Mouse (Mus musculus): ENCODE data around the gene Hao2.

Hao2 gene

DNA sequence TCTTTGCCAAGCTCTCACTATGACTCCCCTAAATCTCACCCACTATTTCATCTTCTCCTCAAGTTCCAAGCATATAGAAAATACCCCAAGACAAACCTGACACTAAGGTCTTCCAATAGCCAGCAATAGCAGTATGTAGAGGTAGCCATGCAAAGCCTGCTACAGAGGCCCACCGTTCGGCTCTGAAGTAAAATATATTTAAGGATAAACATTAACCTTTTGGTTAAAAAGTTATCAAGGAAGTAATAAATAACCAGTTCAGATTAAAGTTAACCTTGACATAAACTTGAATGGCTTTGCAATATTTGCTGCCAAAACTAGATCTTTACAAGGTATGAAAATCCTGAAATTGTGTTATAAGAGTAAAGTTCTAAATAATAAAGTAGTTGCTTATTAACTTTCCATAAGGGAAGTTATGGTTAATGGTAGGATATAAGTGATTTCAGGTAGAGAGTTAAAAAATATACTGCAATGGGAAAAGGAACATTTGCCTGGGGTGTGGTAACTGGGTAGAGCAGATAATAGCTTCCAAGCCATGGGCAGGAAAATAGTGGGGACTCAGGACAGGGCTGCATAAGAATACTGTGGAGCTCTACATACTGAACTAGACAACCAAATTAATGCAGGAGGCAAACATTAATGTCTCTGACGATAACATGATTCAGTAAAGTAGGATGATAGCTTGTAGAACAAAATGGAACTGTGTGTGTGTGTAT lies at the start of gene Hao2:
Gene Hao2, minus strand, starts transcription at position 183 of the 716 bp plus-strand sequence.
- no peak for DNase-seq (ENCODE audit: low read depth, low spot score)

DNA sequence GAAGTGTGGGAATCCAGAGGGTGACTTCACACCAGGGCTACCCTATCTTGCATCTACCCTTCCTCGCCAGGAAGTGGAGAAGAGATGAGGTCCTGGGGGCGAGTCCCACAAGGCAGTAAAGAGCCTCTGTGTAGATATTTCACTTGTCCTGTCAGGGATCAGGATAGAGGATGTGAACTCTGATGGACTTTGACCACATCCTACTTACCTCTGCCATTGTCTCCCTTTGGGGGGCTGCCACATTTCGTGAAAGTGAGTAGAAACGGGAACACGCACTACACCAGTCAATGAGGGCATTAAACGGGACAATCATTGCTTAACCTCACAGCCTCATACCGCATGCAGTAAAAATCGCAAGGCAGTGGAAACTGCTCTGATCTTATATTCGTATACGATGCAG lies 48.6 kb upstream of the Hao2 start:
- DNase-seq (ENCODE audit: low read depth, low spot score) = no peak

DNA sequence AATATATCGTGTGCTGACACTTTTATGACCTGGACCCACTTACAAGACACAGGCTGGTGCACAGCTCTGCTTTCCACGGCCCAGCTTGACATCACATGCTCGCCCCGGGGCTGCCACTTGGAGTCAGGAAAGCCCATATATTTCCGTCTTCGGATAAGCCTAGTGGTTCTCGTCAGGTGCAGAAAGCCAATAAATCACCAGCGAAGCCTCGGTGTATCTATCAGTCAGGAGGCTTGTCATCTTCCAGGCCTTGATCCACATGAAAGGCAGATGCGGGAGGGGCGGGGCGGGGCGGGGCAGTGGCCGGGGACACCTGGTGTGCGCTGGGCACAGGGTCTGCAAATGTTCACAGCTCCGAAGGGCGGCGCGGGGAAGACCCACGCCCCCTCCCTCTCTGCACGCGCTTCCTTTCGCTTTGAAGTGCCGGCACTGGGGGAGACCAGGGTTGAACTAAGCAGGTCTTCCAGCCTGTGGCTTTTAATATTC lies 48.1 kb upstream of the Hao2 start:
- DNase-seq (ENCODE audit: low read depth, low spot score) = no peak

DNA sequence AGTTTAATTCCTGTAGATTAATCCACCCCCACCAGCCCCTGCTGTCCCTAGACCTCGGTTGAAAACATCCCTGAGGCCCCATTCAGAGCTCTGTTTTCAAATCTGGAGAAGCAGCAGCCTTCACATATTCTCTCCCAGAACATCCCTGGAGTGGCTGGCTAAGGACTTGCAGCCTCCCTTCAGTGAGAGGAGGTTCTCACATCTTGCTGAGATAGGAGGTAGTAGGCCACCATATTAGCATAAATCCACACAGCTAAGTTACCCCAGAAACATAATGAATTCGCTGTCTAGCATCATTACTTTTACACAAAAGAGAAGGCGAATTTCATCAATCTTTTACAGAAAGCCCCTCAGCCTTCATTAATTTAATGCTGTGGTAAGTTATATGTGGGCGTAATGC lies 47.2 kb upstream of the Hao2 start:
- DNase-seq (ENCODE audit: low read depth, low spot score) = no peak

DNA sequence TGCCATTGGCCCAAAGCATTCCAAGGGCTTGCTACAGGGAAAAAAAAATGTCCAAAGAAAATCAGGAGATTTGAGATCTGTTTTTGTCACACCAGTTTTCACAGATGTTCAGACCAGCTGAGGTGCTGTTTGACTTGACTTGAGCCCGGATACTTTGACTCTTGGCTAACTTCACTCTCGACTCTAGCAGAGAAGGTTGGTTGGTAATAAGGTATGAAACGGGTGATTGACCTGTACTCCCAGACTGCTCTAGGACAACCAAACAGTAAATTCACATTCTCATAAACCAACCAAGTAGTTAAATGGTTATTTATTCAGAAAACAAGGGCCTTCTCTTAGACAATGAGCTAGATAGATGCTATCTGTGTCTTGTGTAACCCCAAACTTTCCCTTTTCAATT lies 43.4 kb upstream of the Hao2 start:
- DNase-seq (ENCODE audit: low read depth, low spot score) = no peak

DNA sequence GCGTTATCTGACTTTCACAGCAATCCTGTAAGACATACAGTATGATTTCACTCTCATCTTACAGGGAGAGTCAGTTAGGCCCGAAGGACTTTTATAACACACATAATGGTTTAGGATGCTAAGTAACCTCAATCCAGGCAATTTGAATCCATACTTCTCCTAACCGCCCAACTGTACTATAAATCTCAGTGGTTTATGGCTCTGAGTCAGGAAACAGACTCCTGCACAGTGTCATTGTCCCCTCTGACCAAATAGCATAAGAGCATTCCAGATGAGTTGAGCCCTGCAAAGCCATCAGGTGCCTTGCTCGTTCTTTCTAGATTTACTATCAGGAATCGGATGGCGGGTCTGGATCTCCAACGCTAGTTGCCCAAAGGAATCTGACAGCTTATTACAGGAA lies 41.6 kb upstream of the Hao2 start:
- DNase-seq (ENCODE audit: low read depth, low spot score) = no peak

DNA sequence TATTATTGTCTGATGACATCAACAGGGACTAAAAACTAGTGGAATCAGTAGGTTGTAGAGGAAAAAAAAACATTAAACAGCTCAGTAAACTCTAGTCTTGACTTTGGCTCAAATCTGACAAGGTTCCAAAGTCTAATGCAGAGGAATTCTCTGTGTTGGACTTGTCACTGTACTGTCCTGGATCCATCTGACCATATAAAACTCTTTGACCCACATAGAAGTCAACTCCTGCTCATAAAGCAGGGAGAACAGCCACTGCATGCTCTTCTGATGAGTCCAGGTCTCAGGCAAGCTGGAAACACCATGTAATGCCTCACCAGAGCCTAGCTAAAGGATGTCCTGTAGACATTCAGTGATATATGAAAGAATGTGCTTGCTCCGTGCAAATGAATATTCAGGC lies 41.0 kb upstream of the Hao2 start:
- DNase-seq (ENCODE audit: low read depth, low spot score) = no peak

DNA sequence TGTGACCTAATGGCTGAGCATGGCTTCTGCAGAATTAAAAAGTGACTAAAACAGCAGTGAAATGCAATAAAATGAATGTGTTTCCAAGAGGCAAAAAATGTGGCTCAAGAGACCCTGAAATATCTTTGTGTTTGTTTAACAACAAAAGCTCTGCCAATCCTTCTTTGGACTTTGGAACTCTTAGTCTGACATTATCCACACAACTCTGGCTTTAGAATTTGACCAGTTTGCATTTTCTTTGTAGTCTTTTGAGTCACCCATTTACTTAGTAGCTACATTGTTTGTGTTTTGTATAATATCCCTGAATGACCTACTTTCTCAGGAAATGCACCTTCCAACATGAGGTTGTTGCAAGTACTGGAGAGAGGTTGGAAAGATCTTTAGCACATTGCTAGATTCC lies 39.4 kb upstream of the Hao2 start:
- DNase-seq (ENCODE audit: low read depth, low spot score) = no peak

DNA sequence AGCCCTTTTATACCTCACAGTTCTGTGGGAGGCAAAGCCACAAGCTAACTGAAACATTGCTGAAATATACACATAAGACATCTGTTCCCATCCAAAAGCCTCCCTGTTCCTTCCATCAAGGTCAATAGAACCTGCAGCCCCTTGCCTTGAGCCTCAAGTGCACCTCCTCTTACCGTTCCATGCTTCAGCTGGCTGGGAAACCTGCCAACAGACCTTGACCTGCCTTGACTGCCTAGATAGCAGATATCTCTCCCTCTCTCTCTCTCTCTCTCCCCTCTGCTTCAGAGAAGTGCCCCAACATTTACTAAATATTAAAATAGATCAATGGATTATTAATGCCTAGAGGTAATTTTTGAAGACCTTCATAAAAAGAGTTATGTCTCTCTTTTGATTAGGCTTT lies 38.8 kb upstream of the Hao2 start:
- no peak for DNase-seq (ENCODE audit: low read depth, low spot score)

DNA sequence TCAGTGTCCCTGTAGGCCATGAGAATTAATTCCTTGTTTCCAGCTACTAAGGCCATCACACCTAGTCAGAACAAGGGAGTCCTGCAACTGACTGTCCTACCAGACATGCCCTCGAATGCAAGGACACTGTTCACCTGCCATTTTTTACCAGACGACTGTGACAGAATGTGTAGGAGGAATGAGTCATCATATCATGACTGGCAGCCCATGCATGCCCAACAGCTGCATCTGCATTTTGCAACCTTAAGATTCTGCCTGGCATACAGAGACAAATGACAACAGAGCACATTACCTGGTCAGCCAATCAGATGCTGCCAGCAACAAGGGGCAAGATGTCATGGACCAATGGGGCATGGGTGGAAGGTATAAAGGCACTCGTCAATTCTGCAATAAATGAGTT lies 27.4 kb upstream of the Hao2 start:
- DNase-seq (ENCODE audit: low read depth, low spot score) = no peak

DNA sequence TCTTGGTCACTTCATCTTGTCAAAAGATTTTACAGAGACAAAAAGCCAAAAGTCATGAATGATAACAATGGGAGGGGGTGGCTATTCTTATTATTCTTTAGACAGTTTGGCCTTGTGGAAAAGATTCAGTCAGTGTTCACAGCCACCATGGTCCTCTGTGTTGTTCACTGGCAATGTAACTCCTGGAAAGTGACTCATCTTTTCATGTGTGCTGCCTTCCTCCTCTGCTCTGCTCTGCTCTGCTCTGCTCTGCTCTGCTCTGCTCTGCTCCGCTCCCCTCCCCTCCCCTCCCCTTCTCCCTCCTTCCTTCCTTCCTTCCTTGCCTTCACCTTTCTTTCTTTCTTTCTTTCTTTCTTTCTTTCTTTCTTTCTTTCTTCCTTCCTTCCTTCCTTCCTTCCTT lies 24.2 kb upstream of the Hao2 start:
- no peak for DNase-seq (ENCODE audit: low read depth, low spot score)

DNA sequence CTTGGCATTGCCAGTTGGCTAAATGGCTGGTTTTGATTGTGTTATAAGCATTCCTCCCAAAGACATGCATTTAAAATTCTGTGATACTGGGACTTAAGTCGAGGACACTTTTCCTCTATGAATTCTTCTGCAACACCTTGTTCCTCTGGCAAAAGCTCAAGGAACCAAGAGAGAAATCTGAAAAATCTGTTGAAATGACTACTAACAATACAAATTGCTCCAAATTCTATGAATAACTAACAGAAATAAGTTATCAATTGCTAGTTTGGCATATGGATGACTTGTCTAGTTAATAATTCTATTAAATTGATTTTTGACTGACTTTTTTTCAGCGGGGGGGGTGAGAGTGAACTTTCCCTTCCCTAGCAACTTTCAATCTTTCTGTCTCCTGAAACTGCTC lies 23.8 kb upstream of the Hao2 start:
- DNase-seq (ENCODE audit: low read depth, low spot score) = no peak

DNA sequence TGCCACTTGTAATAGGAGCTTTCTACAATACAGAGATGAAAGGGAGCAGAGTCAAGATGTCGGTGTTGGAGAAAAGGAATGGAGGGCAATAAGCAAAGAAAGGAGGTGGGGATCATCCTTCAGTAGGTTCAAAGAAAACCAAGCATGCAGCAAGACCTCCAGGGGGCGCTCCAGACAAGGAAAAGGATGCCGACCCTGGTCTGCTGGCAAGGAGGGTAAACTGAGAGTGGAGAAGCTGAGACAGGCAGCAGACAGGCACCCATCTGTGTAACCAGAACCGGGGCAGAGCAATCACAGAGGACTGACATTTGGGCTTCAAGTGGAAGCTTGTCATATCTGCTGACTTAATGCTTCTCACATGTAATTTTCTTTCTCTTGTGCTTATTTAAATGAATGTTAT lies 22.6 kb upstream of the Hao2 start:
- peak; percentile 1 for DNase-seq (ENCODE audit: low read depth, low spot score)

DNA sequence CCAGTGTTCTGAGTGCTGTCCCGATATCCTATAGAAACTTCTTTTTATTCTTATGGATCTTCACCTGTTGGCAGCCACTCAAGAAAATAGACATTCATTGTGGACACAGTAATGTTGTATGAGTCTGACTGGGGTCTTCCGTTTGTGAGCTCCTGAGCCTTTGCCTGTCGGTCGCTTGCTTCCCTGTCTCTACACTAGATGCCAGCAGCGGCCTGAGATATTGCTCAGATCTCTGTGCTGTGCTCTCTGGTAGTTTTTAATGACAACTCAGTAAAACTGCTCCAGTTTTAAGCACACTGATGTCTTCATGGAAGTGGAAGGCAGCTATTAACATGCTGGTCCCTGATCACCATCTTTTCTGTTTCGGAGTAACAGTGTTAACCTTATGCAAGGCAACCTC lies 20.6 kb upstream of the Hao2 start:
- DNase-seq (ENCODE audit: low read depth, low spot score) = no peak

DNA sequence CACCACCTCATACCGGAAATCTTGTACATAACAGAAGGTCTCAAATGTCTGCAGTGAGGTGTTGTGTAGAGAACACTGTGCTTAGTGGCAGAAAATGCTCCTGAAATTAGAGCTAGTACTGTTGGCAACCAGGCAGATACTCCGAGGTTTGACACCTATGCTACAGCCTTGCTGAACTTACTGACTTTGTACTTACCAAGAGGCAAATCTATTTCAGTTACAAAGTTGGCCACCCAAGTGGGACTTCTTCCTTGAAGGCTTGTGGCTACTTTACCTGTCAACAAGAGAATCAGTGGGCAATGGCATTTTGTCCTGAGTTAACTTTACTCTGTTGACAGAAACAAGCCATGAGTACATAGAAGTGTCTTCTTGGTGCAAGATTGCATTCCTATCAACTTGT lies 4.6 kb upstream of the Hao2 start:
- DNase-seq (ENCODE audit: low read depth, low spot score) = no peak

DNA sequence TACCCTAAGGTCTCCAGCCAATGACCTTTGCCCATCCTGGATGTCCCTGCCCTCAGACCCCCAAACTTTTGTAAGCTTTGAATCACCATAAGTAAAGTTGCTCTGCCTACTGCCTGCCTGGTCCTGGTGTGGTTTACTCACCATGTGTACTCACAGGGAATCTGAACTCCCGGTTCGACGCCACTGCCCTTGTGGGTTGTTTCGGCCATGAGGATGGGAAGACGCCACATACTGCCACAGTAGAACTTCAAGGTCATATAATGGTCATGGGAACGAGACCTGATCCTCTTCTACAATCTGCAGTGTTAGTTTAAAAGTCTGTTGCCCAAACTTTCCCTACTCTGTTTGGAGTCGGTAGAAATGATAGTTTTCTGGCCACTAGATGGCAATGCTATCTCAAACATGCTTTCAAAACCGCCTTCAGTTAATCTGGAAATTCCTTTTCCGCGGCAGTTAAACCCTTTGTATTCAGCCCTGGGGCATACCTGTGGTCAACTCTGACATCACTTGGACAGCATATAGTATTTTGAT lies 2.1 kb upstream of the Hao2 start:
- DNase-seq (ENCODE audit: low read depth, low spot score) = peak; percentile 4

DNA sequence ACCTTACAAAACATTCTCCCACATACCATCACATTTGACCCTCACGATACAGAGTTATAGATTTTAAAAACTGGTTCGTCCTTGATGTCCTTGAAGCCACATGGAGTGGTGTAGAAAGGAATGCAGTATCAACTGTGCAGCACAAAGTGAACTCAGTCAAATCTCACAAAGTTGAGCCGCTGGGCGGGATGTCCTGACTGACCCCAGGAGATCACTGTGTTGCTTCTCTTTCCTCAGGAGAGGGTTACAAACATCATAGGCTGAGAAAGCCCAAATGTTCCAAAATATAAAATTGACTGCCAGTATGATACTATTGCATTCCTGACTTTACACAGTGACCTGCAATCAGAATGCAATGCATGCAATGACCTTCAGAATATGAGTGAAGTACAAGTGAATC lies 2.6 kb downstream of the Hao2 start:
- no peak for DNase-seq (ENCODE audit: low read depth, low spot score)

DNA sequence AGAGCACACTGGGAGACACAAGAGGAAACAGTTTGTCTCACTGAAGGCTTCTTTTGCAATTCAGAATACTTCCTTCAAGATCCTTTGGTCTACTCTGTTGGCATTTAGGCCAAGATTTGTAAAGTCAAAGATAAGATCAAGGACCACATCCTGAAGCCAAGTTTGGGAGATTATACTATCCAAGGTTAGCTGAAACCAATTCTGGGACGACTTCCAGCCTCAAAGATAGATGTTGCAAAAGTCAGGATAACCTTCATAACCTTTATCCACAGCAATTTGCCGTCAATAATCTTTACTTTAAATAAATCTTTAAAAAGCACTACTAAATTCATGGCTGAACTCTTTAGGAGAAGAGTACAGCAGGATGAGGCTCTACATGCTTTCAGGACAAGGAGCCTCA lies 4.8 kb downstream of the Hao2 start:
- no peak for DNase-seq (ENCODE audit: low read depth, low spot score)

DNA sequence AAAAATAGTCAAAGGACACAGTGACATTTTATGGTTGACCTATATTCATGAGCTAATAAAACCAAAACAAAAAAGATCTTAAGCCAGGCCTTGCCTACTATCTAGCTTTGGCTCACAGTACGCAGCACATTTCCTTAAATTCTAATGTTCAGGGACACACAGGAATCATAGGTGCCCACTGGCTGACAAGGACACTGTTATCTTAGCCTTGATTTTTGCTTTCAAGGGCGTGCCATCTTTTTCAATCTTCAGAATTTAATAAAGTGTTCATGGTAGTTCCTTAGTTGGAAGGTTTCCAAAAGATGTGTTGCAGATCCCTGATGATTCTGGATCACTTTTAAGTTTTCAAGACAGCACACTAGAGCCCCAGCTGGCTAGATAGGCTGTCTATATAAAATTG lies 12.2 kb downstream of the Hao2 start:
- DNase-seq (ENCODE audit: low read depth, low spot score) = no peak

DNA sequence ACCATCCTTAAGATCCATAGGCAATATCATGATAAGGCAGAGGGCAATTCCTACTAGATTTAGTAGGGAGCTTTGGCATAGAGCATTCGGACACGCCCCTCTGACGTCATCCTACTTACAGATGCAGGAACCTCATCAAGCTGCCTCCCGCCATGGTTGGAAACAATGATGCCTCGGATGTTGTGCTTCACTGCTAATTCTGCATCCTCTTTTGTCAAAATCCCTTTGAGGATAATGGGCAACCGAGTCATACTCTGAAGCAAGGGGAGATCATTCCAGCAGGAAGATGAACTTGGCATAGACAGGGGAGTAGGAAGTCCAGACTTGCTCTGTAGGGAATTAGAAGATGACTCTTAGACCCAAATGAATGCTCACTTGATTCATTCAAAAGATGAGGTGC lies 12.8 kb downstream of the Hao2 start:
- DNase-seq (ENCODE audit: low read depth, low spot score) = no peak

DNA sequence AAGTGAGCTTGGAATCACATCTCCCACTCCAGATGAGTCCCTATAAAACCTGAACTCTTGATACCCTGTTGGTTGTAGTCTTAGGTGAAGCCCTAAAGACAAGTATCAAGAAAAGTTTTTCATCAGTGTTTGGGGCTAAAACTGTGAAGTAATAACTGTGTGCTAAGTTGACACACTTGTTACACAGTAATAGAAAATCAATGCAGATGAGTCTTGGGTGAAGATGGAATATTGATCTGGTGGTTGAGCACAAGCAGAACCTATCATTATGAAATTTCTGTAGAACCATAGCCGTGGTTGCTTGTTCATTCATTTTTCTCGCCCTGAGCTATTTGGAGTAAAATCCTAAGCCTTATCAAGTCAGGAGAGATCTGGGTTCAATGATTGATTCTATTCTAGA lies 24.8 kb downstream of the Hao2 start:
- no peak for DNase-seq (ENCODE audit: low read depth, low spot score)

DNA sequence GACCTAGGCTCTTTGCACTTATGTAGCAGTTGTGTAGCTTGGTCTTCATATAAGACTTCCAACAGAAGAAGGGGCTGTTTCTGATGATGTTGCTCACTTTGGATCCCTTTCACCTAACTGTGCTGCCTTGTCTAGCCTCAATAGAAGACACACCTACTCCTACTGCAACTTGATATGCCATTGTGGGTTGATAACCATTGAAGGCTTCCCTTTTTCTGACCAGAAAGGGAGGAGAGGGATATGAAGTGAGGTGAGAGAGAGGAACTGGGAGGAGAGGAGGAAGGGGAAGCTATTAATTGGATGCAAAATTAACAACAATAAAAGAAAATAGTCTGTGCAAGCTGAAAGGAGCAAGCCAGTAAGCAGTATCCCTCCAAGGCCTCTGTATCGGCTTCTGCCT lies 30.2 kb downstream of the Hao2 start:
- no peak for DNase-seq (ENCODE audit: low read depth, low spot score)

DNA sequence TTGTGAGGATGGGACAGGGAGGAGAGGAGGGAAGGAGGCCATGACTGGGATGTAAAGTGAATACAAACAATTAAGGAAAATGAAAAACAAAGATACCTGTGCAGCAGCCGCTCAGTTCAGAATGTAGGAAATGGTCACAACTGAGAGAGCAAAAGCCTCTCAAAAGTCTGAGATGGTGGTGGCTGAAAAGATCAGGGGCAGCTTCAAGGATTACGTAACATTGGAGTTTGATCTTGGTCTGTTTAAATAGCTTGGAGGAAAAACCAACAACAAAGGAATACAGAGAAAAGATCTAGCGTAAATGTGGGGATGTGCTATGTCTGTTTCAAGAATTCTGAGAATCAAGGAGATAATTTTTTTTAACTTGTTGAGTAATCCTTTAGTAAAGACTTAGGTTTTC lies 33.5 kb downstream of the Hao2 start, which contains the start of gene Hsd3b1:
Gene Hsd3b1, minus strand, starts transcription at position 219 of the 400 bp plus-strand sequence.
- no peak for DNase-seq (ENCODE audit: low read depth, low spot score)

DNA sequence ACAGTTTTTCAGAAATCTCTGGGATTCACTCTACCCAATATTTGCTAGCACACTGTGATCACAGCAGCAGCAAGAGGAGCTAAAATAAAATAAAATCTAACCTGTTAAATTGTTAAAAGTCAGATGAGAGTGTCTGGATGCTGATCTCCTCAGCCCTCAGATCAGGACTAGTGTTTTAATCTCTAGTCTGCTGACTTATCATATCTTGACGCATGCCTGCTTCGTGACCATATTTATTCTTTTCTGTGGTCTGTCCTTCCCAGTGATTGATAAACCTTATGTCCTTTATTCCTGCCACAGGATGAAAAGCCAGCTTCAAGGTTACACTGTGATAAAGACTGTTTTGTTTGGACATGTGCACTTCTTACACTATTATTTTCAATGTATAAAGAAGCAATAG lies 35.0 kb downstream of the Hao2 start:
- DNase-seq (ENCODE audit: low read depth, low spot score) = no peak

All from WW6 (cell line).